Mouse (Mus musculus): ENCODE data around the gene Fam92b. TPM values are rescaled to one million over a fixed set of nuclear protein-coding genes. Genes with fewer than 3 reads are reported as not detected.

The Fam92b gene
- polyA plus RNA-seq, 1 experiment from 2014 or later: 0.22 TPM

DNA sequence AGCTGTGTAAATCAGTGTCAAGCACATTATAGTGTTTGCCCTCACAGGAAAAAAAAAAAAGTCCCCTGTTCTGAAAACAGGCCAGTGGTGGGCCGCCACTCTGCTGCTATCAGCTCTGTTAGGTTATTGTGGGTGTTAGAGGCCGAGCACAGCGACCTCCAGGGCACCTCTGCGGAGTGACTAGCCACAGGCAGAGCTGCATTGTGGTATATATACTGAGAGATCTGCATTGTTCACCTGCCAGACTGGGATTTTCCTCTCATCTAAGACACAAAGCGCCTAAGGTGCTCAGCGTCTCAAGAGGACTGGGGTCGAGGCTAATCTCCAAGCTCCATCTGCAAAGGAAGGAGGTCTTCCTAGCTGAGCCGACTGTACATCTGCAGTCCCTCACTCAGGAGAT is 13.9 kb downstream of the Fam92b start:
- Histone ChIP-seq H3K9me3 (ENCODE audit: low read length) (no peaks in the 10 kb centered on the region), H3K4me1 (ENCODE audit: insufficient read depth, low read length) (no peaks in the 10 kb centered on the region), H3K27me3 (ENCODE audit: insufficient read depth, low read length) (0 out of 2 replicates have a peak, but pooled peaks cover 5% of the 10 kb centered on the region), H3K4me3 (ENCODE audit: low read length) (no peak overlapping the region), H3K4me2 (replicated peaks; ENCODE audit: low read depth, low read length) (no peak overlapping the region), H3K9ac (replicated peaks; ENCODE audit: low read length) (no peak overlapping the region), H3K36me3 (ENCODE audit: insufficient read depth, low read length) (no peaks in the 10 kb centered on the region), H3K27ac (ENCODE audit: low read length) (no peak overlapping the region)
- ATAC-seq (ENCODE audit: low FRiP score, low TSS enrichment): no peak
- 75% methylated on average over 8 of the region's 8 CpGs for WGBS

DNA sequence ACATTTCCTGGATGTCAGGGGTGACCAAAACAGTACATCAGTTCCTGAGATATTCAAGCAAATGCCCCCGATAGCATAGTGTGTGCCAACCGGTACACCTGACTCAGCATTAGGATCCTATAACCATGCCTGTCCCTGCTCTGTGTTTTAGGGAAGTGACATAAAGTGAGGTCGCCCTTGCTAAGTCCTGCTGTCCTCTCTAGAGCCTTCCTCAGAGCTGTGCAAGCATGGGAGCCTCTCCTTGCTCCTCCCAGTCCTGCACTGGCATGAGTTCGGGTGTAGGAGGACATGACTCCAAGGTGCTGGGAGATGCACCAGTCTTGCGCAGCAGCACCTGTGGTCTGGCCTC is 14.9 kb downstream of the Fam92b start:
- Histone ChIP-seq H3K4me1 (ENCODE audit: insufficient read depth, low read length) (no peaks in the 10 kb centered on the region), H3K9me3 (ENCODE audit: low read length) (no peaks in the 10 kb centered on the region), H3K36me3 (ENCODE audit: insufficient read depth, low read length) (no peaks in the 10 kb centered on the region), H3K4me2 (replicated peaks; ENCODE audit: low read depth, low read length) (no peak overlapping the region), H3K27me3 (ENCODE audit: insufficient read depth, low read length) (0 out of 2 replicates have a peak, but pooled peaks cover 5% of the 10 kb centered on the region), H3K27ac (ENCODE audit: low read length) (no peak overlapping the region), H3K4me3 (ENCODE audit: low read length) (no peak overlapping the region), H3K9ac (replicated peaks; ENCODE audit: low read length) (no peak overlapping the region)
- ATAC-seq (ENCODE audit: low FRiP score, low TSS enrichment): no peak
- 85% methylated on average over 5 of the region's 5 CpGs for WGBS

DNA sequence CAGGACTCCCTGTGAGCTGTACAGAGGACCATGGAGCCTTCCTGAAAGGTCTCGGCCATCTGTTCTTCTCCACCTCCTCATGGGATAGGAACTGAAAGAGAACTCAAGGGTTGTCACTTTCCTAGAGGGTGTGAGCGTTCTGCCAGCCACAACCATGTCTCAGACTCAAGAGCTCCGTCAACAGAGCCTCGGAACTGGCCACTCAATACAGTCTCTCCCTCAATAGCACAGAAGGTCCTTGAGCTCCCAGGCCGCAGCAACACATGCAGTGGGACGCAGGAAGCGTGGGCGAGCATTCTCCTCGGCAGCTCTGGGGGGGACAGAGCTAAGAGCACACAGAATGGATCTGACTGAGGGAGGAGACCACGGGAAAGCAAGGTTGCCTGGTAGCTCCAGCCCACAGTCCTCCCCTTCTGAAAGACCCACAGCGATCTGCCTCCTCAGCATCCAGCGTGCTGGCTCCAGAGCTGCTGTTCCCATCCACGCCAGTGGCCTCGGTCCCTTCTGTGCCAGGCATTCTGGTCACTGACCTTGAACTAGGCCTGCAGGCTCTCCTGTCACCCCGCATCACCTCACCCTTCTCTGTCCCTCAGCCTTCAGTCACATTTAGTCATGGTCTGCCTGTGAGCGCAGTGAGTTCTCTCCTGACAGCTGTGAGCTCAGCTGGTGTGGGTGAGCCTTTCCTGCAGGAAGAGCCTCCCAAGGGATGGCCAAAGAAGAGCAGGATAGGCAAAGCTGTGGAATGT is 15.4 kb downstream of the Fam92b start:
- H3K9ac ChIP-seq (replicated peaks; ENCODE audit: low read length): no peak overlapping the region
- no peak overlapping the region for H3K4me2 ChIP-seq (replicated peaks; ENCODE audit: low read depth, low read length)
- 0 out of 2 replicates have a peak, but pooled peaks cover 5% of the 10 kb centered on the region for H3K27me3 ChIP-seq (ENCODE audit: insufficient read depth, low read length)
- H3K9me3 ChIP-seq (ENCODE audit: low read length): no peaks in the 10 kb centered on the region
- no peaks in the 10 kb centered on the region for H3K4me1 ChIP-seq (ENCODE audit: insufficient read depth, low read length)
- WGBS: 82% methylated on average over 16 of the region's 16 CpGs
- no peak overlapping the region for H3K27ac ChIP-seq (ENCODE audit: low read length)
- H3K36me3 ChIP-seq (ENCODE audit: insufficient read depth, low read length): no peaks in the 10 kb centered on the region
- no peak for ATAC-seq (ENCODE audit: low FRiP score, low TSS enrichment)
- no peak overlapping the region for H3K4me3 ChIP-seq (ENCODE audit: low read length)

DNA sequence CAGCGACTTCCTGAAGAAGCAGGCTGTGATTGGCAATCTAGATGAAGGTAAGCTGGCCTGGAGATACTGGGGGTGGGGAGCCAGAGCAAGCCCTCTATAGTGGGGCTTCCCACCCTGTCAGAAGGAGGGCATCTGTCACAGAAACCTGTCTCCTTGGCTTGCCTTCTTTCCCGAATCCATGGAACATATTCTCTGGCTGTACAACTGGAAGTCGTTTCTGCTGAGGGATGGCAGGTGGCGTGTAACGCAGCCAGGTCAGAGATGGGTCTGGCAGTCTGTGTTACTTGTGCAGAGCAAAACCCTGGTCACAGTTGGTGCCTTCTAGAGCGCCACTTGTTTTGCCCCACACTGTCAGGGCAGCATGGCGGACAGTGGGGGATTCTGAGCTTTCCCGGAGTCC is 16.9 kb downstream of the Fam92b start:
- WGBS: 75% methylated on average over 8 of the region's 8 CpGs
- no peaks in the 10 kb centered on the region for H3K9me3 ChIP-seq (ENCODE audit: low read length)
- H3K27me3 ChIP-seq (ENCODE audit: insufficient read depth, low read length): 0 out of 2 replicates have a peak, but pooled peaks cover 3% of the 10 kb centered on the region
- no peak overlapping the region for H3K4me3 ChIP-seq (ENCODE audit: low read length)
- peaks cover 4% of the 10 kb centered on the region; the same call in 1 of the 2 replicates for H3K4me1 ChIP-seq (ENCODE audit: insufficient read depth, low read length)
- ATAC-seq (ENCODE audit: low FRiP score, low TSS enrichment): no peak
- no peak overlapping the region for H3K9ac ChIP-seq (replicated peaks; ENCODE audit: low read length)
- H3K27ac ChIP-seq (ENCODE audit: low read length): no peak overlapping the region
- H3K4me2 ChIP-seq (replicated peaks; ENCODE audit: low read depth, low read length): no peak overlapping the region
- no peaks in the 10 kb centered on the region for H3K36me3 ChIP-seq (ENCODE audit: insufficient read depth, low read length)

DNA sequence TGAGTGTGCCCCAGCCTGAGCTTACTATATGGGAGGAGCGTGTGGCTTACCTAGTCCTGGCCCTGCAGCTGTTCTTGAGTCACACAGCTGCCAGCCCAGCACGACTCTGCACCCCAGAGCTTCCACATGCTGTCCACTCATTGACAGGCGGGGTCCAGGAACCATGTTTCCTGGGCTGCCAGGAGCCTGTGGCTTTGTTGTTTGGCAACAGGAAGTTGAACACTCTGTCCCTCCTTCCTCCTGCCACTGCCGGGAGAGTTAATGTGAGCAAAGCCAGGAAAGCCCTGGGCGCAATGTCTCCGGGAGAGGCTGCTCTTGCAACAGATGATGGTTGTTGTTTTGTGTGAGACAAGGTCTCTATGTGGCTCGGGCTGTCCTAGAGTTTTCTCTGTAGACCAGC is 24.6 kb downstream of the Fam92b start:
- Histone ChIP-seq H3K27ac (ENCODE audit: low read length) (no peak overlapping the region), H3K9ac (replicated peaks; ENCODE audit: low read length) (no peak overlapping the region), H3K4me3 (ENCODE audit: low read length) (no peak overlapping the region), H3K4me2 (replicated peaks; ENCODE audit: low read depth, low read length) (no peak overlapping the region), H3K9me3 (ENCODE audit: low read length) (no peaks in the 10 kb centered on the region), H3K4me1 (ENCODE audit: insufficient read depth, low read length) (peaks cover 24% of the 10 kb centered on the region), H3K27me3 (ENCODE audit: insufficient read depth, low read length) (no peaks in the 10 kb centered on the region), H3K36me3 (ENCODE audit: insufficient read depth, low read length) (0 out of 2 replicates have a peak, but pooled peaks cover 3% of the 10 kb centered on the region)
- ATAC-seq (ENCODE audit: low FRiP score, low TSS enrichment): no peak
- whole genome bisulfite sequencing: 53% methylated on average over 7 of the region's 7 CpGs

DNA sequence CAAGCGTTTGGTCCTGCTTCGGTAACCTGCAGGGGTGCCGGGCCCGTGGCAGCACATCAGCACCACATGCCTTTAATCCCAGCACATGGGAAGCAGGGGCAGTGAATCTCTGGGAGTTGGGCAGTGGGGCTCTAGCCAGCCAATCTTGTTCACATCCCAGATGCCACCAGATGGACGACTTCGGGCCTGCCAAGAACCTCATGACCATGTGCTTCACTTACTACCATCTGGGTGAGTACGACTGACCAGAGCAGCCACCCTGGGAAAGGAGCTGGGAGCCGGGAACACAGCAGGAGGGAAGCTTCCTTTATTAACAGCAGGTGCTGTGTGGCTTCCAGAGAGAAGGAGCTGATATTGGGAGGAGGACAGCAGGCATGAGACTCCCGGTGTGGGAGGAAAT is 26.1 kb downstream of the Fam92b start:
- Histone ChIP-seq H3K9me3 (ENCODE audit: low read length) (no peaks in the 10 kb centered on the region), H3K27me3 (ENCODE audit: insufficient read depth, low read length) (no peaks in the 10 kb centered on the region), H3K9ac (replicated peaks; ENCODE audit: low read length) (no peak overlapping the region), H3K4me2 (replicated peaks; ENCODE audit: low read depth, low read length) (no peak overlapping the region), H3K4me1 (ENCODE audit: insufficient read depth, low read length) (peaks cover 24% of the 10 kb centered on the region), H3K4me3 (ENCODE audit: low read length) (no peak overlapping the region), H3K36me3 (ENCODE audit: insufficient read depth, low read length) (0 out of 2 replicates have a peak, but pooled peaks cover 3% of the 10 kb centered on the region), H3K27ac (ENCODE audit: low read length) (no peak overlapping the region)
- 52% methylated on average over 9 of the region's 9 CpGs for WGBS
- ATAC-seq (ENCODE audit: low FRiP score, low TSS enrichment): no peak

DNA sequence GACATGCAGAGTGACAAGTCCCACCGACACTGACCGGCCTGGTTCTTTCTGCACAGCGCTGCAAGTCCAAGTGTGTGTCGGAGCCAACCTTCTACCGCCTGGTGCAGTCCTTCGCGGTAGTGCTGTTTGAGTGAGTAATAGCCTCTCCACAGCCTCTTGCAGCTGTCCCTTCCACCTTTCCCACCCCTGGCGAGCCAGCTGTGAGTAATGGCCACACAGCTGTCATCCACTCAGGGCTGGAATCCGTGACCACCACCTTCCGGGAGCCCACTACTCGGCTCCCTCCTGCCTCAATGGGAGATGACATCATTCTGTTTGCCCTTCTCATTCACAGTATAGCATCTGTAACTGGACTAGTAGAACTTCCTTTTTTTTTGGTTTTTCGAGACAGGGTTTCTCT is 27.2 kb downstream of the Fam92b start:
- Histone ChIP-seq H3K9me3 (ENCODE audit: low read length) (no peaks in the 10 kb centered on the region), H3K9ac (replicated peaks; ENCODE audit: low read length) (no peak overlapping the region), H3K36me3 (ENCODE audit: insufficient read depth, low read length) (0 out of 2 replicates have a peak, but pooled peaks cover 3% of the 10 kb centered on the region), H3K27me3 (ENCODE audit: insufficient read depth, low read length) (no peaks in the 10 kb centered on the region), H3K4me3 (ENCODE audit: low read length) (no peak overlapping the region), H3K4me2 (replicated peaks; ENCODE audit: low read depth, low read length) (no peak overlapping the region), H3K27ac (ENCODE audit: low read length) (no peak overlapping the region), H3K4me1 (ENCODE audit: insufficient read depth, low read length) (peaks cover 19% of the 10 kb centered on the region)
- WGBS: 53% methylated on average over 12 of the region's 12 CpGs
- no peak for ATAC-seq (ENCODE audit: low FRiP score, low TSS enrichment)

DNA sequence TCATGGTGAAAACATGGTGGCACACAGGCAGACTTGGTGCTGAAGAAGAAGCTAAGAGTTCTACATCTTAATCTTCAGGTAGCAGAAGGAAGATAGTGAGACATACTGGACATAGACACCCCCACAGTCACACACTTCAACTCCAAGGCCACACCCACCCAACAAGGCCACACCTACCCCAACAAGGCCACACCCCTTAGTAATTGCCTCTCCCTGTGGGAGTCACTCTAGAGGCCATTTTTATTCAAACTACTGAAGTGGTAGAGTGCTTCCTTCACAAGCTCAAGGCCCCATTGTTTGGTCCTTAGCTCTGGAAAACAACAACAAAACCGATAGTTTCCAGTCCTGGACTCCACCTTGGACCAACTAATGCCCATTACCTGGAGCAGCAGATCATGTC is 31.2 kb downstream of the Fam92b start:
- no peaks in the 10 kb centered on the region for H3K9me3 ChIP-seq (ENCODE audit: low read length)
- peaks cover 7% of the 10 kb centered on the region; the same call in 1 of the 2 replicates for H3K4me1 ChIP-seq (ENCODE audit: insufficient read depth, low read length)
- 82% methylated on average over 1 of the region's 1 CpGs for WGBS
- H3K4me2 ChIP-seq (replicated peaks; ENCODE audit: low read depth, low read length): no peak overlapping the region
- no peaks in the 10 kb centered on the region for H3K27me3 ChIP-seq (ENCODE audit: insufficient read depth, low read length)
- no peak overlapping the region for H3K27ac ChIP-seq (ENCODE audit: low read length)
- no peaks in the 10 kb centered on the region for H3K36me3 ChIP-seq (ENCODE audit: insufficient read depth, low read length)
- no peak for ATAC-seq (ENCODE audit: low FRiP score, low TSS enrichment)
- no peak overlapping the region for H3K4me3 ChIP-seq (ENCODE audit: low read length)
- H3K9ac ChIP-seq (replicated peaks; ENCODE audit: low read length): no peak overlapping the region

DNA sequence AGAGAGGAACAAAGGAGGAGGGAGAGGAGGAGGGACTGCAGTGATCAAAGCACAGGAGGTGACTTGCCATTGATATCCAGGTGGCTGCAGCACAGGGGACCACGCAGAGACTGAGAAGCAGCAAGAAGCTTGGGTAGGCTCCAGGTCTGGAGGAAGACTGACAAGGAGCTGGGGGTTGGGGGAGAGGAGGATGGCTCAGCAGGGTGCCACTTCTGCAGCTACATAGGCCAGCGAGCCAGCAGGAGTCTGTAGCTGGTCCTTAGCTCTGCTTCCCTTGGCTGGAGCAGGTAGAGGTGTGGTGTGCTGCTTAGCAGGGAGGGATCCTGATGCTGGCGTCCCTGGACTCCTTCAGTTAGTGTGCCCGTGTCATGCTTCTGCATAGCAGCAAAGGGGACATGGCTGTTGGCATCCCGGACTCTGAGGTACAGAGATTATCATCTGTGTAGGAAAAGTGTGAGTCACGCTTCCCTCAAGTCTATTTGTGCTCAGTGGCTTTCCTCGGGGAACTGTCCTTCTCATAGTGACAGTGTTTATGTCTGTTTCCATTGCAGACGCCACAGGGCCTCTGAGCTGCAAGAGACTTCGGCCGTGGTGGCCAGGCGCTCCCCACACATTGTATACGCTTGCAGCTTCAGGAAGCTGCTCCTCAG is 32.5 kb downstream of the Fam92b start:
- H3K27me3 ChIP-seq (ENCODE audit: insufficient read depth, low read length): no peaks in the 10 kb centered on the region
- H3K27ac ChIP-seq (ENCODE audit: low read length): no peak overlapping the region
- H3K9me3 ChIP-seq (ENCODE audit: low read length): no peaks in the 10 kb centered on the region
- H3K4me3 ChIP-seq (ENCODE audit: low read length): no peak overlapping the region
- no peak overlapping the region for H3K9ac ChIP-seq (replicated peaks; ENCODE audit: low read length)
- no peak overlapping the region for H3K4me2 ChIP-seq (replicated peaks; ENCODE audit: low read depth, low read length)
- no peaks in the 10 kb centered on the region for H3K36me3 ChIP-seq (ENCODE audit: insufficient read depth, low read length)
- peaks cover 4% of the 10 kb centered on the region; the same call in 1 of the 2 replicates for H3K4me1 ChIP-seq (ENCODE audit: insufficient read depth, low read length)
- no peak for ATAC-seq (ENCODE audit: low FRiP score, low TSS enrichment)
- 52% methylated on average over 12 of the region's 12 CpGs for WGBS
